Mouse (Mus musculus) neural tube, embryonic 13.5 days (tissue): Measurements from ENCODE around the gene Arid1a. TPM values are rescaled to one million over a fixed set of nuclear protein-coding genes. Genes with fewer than 3 reads are reported as not detected.

ENCODE experiments used
- ATAC-seq: fragments of 200-750 bp; cut with Nextera tagmentation; 2 replicates; pipeline ENCODE4 v1.8.0; 2017; ENCODE audit warnings: low read depth, mild to moderate bottlenecking, moderate TSS enrichment, moderate library complexity
- H3K27ac ChIP-seq: fragments of 300-500 bp; sonication (generic); replicated peaks from 2 replicates; pipeline ENCODE4 v1.5.1; 2015; ENCODE audit warnings: moderate library complexity, mild to moderate bottlenecking, inconsistent platforms
- H3K27me3 ChIP-seq: fragments of 300-500 bp; sonication (generic); 2 replicates; pipeline ENCODE4 v1.6.1; 2015; ENCODE audit warnings: mild to moderate bottlenecking, inconsistent platforms
- H3K36me3 ChIP-seq: fragments of 300-500 bp; sonication (generic); 2 replicates; pipeline ENCODE4 v1.6.1; 2015; ENCODE audit warnings: mild to moderate bottlenecking, inconsistent platforms
- H3K4me1 ChIP-seq: fragments of 300-500 bp; sonication (generic); replicated peaks from 2 replicates; pipeline ENCODE4 v1.6.1; 2015; ENCODE audit warnings: inconsistent platforms
- H3K4me2 ChIP-seq: fragments of 300-500 bp; sonication (generic); 2 replicates; pipeline ENCODE4 v1.6.1; 2015; ENCODE audit warnings: inconsistent platforms, mild to moderate bottlenecking, moderate library complexity
- H3K4me3 ChIP-seq: fragments of 300-500 bp; sonication (generic); 2 replicates; pipeline ENCODE4 v1.5.1; 2015; ENCODE audit warnings: mild to moderate bottlenecking, inconsistent platforms
- H3K9ac ChIP-seq: fragments of 300-500 bp; sonication (generic); 2 replicates; pipeline ENCODE4 v1.6.1; 2015; ENCODE audit warnings: moderate library complexity, mild to moderate bottlenecking, inconsistent platforms
- H3K9me3 ChIP-seq: fragments of 300-500 bp; sonication (generic); 2 replicates; pipeline ENCODE4 v1.6.1; 2016; ENCODE audit warnings: inconsistent platforms
- WGBS: fragments of 180-500 bp; shearing (Covaris S2); methylation state at CpG from one replicate; pipeline ENCODE4 v1.1.7; 2015; 5-methylcytosine and 5-hydroxymethylcytosine counted together
- polyA plus RNA-seq: library from polyadenylated mRNA; unstranded; fragments of >200 nt; fragmentation: Nextera tagmentation; extraction: Ambion mirVana; gene quantifications from 2 replicates; pipeline ENCODE4 v1.2.1, GENCODE M21; 2015

The Arid1a gene
- polyA plus RNA-seq, 1 experiment from 2014 or later = 31.8 TPM

DNA sequence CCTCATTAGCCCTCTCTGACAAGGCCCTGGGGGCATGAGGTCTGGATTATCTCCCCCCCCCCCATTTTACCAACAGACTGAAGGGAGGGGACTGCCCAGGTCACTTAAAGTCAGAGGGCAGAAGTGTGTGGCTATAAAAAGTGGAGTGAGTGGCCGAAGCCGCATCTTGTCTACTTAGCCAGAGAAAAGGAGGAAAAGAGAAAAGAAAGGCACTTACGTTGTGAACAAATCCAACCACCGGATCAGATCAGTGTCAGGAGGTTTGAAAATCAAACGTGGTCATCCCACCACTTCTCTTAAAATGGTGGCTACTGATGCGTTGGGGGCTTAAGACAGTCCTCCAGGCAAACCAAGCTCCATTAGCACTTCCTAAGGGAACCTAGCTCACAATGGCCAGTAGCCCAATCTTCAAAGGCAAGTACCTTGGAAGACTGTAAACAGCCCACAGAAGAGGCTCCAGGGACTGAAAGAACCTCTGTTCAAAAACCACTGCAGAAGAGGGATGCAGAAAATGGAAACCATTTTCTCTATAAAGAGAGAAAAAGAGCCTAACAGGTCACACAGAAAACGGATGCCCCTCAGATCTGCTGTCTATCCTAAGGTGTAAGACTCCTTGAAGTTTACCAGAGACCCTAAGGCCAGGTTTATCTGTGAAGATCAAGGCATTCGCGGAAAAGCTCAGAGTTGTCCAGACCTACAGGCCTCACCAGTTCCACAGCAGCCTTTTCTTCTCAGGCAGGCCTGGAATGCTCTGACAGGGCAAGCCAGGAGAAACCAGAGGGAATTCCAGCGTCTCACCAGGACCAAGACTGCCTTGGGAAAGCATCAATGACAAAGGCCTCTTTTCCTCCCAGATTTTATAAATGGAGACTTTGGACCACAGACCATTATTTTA is 1.5 kb downstream of the Arid1a start:
- WGBS = 4% methylated on average over 10 of the region's 10 CpGs
- H3K36me3 ChIP-seq = no peaks in the 10 kb centered on the region

GRCm38 (mm10) chr4:133754238-133754637 is 2.3 kb downstream of the Arid1a start:
- H3K27me3 ChIP-seq = no peaks in the 10 kb centered on the region
- H3K9ac ChIP-seq = peak overlapping the region; percentile 100
- peak overlapping the region; percentile 100 for H3K4me3 ChIP-seq
- WGBS = under 1% methylated on average over 40 of the region's 50 CpGs
- peak overlapping the region; percentile 100 for H3K27ac ChIP-seq
- peaks cover 39% of the 10 kb centered on the region for H3K4me1 ChIP-seq
- H3K9me3 ChIP-seq = no peaks in the 10 kb centered on the region
- peaks cover under 1% of the 10 kb centered on the region; the same call in 1 of the 2 replicates for H3K36me3 ChIP-seq
- peak overlapping the region; percentile 97 for H3K4me2 ChIP-seq
- peak; percentile 82 for ATAC-seq

More for the DNA sequence above, 1.5 kb downstream of the Arid1a start:
- Histone ChIP-seq H3K4me2 (peak overlapping the region; percentile 97), H3K9ac (peak overlapping the region; percentile 100), H3K9me3 (no peaks in the 10 kb centered on the region), H3K27ac (peak overlapping the region; percentile 100), H3K27me3 (no peaks in the 10 kb centered on the region), H3K4me3 (peak overlapping the region; percentile 100), H3K4me1 (peaks cover 30% of the 10 kb centered on the region)
- no peak for ATAC-seq

GRCm38 (mm10) chr4:133753375-133754190 is 3.0 kb downstream of the Arid1a start:
- Histone ChIP-seq H3K27ac (peak overlapping the region; percentile 100), H3K4me1 (peaks cover 46% of the 10 kb centered on the region), H3K27me3 (no peaks in the 10 kb centered on the region), H3K9ac (peak overlapping the region; percentile 100), H3K4me2 (peak overlapping the region; percentile 97), H3K36me3 (peaks cover 4% of the 10 kb centered on the region; the same call in 1 of the 2 replicates), H3K9me3 (no peaks in the 10 kb centered on the region), H3K4me3 (peak overlapping the region; percentile 100)
- under 1% methylated on average over 46 of the region's 99 CpGs for WGBS
- ATAC-seq = peak; percentile 69

GRCm38 (mm10) chr4:133752449-133753374 is 3.9 kb downstream of the Arid1a start:
- H3K4me1 ChIP-seq = peaks cover 54% of the 10 kb centered on the region

GRCm38 (mm10) chr4:133751521-133752448 is 4.8 kb downstream of the Arid1a start:
- Histone ChIP-seq H3K27ac (peak overlapping the region; percentile 100), H3K9ac (peak overlapping the region; percentile 100), H3K4me1 (peaks cover 62% of the 10 kb centered on the region), H3K27me3 (no peaks in the 10 kb centered on the region), H3K36me3 (peaks cover 4% of the 10 kb centered on the region; the same call in 1 of the 2 replicates), H3K9me3 (no peaks in the 10 kb centered on the region), H3K4me3 (peak overlapping the region; percentile 100), H3K4me2 (peak overlapping the region; percentile 97)
- WGBS = under 1% methylated on average over 30 of the region's 31 CpGs
- ATAC-seq = no peak

More at GRCm38 (mm10) chr4:133752449-133753374, 3.9 kb downstream of the Arid1a start:
- WGBS = under 1% methylated on average over 70 of the region's 121 CpGs
- peak overlapping the region; percentile 100 for H3K4me3 ChIP-seq
- ATAC-seq = no peak
- peak overlapping the region; percentile 100 for H3K27ac ChIP-seq
- no peaks in the 10 kb centered on the region for H3K9me3 ChIP-seq
- peaks cover 4% of the 10 kb centered on the region; the same call in 1 of the 2 replicates for H3K36me3 ChIP-seq
- H3K27me3 ChIP-seq = no peaks in the 10 kb centered on the region
- H3K9ac ChIP-seq = peak overlapping the region; percentile 100
- peak overlapping the region; percentile 97 for H3K4me2 ChIP-seq

DNA sequence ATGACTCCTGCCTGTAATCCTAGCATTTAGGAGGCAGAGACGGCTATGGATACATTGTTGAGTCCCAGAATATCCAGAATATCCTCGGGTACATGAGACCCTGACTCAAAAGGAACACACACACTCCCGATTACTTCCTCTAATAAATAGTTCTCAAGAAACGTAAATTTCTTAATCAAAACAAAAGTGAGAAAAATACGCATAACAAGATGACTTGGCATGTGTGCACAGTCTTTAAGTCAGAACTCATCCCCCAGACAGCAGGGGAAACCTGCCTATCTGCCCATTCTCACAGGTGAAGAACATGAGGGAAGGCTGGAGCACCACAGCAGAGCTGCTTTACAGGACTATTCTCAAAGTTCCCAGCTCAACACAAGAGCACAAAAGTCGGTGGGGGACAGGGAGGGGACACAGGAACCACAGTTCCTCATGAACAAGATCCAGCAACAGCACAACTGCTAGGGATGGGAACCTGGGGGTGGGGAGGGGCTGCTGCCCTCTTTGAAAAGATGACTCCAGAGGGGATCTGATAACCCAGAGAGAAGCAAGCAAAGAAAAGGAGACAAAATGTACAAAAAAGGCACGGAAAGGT is 6.3 kb downstream of the Arid1a start:
- Histone ChIP-seq H3K27me3 (no peaks in the 10 kb centered on the region), H3K9ac (peak overlapping the region; percentile 100), H3K9me3 (no peaks in the 10 kb centered on the region), H3K4me1 (peaks cover 61% of the 10 kb centered on the region), H3K36me3 (peaks cover 4% of the 10 kb centered on the region; the same call in 1 of the 2 replicates), H3K27ac (no peak overlapping the region), H3K4me3 (peak overlapping the region; percentile 100), H3K4me2 (peak overlapping the region; percentile 97)
- no peak for ATAC-seq
- 42% methylated on average over 7 of the region's 7 CpGs for WGBS

GRCm38 (mm10) chr4:133735282-133735681 is 21.3 kb downstream of the Arid1a start:
- Histone ChIP-seq H3K4me2 (no peak overlapping the region), H3K9me3 (no peaks in the 10 kb centered on the region), H3K36me3 (peaks cover 13% of the 10 kb centered on the region; the same call in 1 of the 2 replicates), H3K9ac (no peak overlapping the region), H3K27ac (no peak overlapping the region), H3K4me1 (peaks cover 84% of the 10 kb centered on the region), H3K4me3 (no peak overlapping the region), H3K27me3 (no peaks in the 10 kb centered on the region)
- ATAC-seq = no peak
- WGBS = 85% methylated on average over 3 of the region's 3 CpGs

DNA sequence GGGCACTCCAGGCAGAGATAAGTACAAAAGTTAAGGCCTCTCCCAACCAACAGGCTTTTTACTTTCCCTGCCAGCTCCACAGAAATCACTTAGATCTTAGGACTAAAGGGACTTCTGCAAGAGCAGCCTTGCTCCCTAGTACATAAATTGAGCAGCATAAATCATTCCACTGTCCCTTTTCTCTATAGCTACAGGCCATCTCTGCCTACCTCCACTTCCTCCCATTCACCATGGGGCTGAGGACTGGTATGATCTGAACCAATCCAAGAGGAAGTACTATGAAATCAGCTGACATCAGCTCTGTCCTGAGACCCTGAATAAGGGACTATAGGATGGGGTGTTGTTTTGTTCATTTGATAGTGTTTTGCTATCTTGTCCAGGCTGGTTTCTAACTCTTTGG is 26.4 kb downstream of the Arid1a start:
- H3K4me2 ChIP-seq = peak overlapping the region; percentile 52
- peak; percentile 62 for ATAC-seq
- H3K9ac ChIP-seq = peak overlapping the region; percentile 57
- H3K27me3 ChIP-seq = no peaks in the 10 kb centered on the region
- peak overlapping the region; percentile 17 for H3K4me3 ChIP-seq
- H3K4me1 ChIP-seq = peaks cover 97% of the 10 kb centered on the region
- H3K36me3 ChIP-seq = peaks cover 1% of the 10 kb centered on the region; the same call in 1 of the 2 replicates
- peak overlapping the region; percentile 90 for H3K27ac ChIP-seq
- H3K9me3 ChIP-seq = no peaks in the 10 kb centered on the region

DNA sequence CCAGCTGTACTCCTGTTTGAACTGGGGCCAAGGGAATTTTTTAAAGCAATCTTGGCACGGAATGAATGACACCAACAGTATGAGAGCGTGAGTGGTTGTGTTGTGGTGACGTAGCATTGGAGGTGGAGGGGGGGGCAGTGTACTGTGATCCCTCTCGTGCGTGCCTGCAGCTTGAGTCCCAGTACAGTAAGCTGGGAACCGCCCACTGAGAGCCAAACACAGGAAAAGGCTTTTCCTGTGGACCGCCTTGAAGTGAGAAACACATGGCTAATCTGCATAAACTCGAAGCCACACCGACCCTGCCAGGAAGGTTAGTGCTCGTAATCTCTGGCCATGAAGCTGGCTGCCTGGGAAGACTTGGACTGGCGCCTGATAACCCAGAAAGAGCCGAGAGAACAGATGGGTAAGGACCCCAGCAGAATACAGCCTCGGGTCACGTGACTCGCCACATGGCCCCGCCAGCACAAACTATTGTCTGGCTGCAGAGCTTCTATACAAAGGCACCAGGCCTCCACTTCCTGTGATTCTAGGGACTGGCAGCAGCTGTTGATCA is 27.0 kb downstream of the Arid1a start:
- Histone ChIP-seq H3K4me2 (peak overlapping the region; percentile 52), H3K27me3 (no peaks in the 10 kb centered on the region), H3K4me3 (peak overlapping the region; percentile 17), H3K36me3 (no peaks in the 10 kb centered on the region), H3K27ac (peak overlapping the region; percentile 90), H3K4me1 (peaks cover 98% of the 10 kb centered on the region), H3K9me3 (no peaks in the 10 kb centered on the region), H3K9ac (peak overlapping the region; percentile 44; the same call in 1 of the 2 replicates)
- ATAC-seq = peak; percentile 91
- WGBS = under 1% methylated on average over 16 of the region's 16 CpGs

DNA sequence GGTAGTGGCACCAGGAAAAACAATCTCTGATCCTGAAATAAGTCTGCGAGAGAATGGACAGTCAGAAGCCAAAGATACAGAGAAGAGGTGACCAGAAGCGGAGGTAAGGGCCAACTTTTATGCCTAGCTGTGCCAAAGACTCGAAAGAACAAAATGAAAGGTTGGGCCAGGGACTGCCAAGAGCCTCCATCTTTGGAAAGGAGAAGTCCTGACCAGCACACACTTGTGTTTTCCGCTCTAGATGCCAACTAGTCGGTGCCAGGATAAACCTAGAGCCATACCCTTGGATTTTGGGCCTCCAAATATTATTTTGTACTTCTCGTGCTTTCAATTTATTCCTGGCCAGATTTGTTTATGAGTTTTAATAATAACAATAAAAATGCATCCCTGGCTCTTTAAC is 27.6 kb downstream of the Arid1a start:
- 0 out of 2 replicates have a peak, but pooled peaks have one; percentile 10 for ATAC-seq
- no peaks in the 10 kb centered on the region for H3K9me3 ChIP-seq
- H3K4me1 ChIP-seq = peaks cover 92% of the 10 kb centered on the region
- no peaks in the 10 kb centered on the region for H3K27me3 ChIP-seq
- H3K36me3 ChIP-seq = no peaks in the 10 kb centered on the region
- H3K9ac ChIP-seq = peak overlapping the region; percentile 44; the same call in 1 of the 2 replicates
- H3K27ac ChIP-seq = peak overlapping the region; percentile 90
- WGBS = 58% methylated on average over 6 of the region's 6 CpGs
- H3K4me3 ChIP-seq = peak overlapping the region; percentile 17; the same call in 1 of the 2 replicates
- peak overlapping the region; percentile 52 for H3K4me2 ChIP-seq
